Mouse (Mus musculus) C2C12 (cell line): ENCODE data around the gene Gtf3c5.

Source experiments
- CEBPB ChIP-seq: IDR thresholded peaks from one replicate; pipeline ENCODE4 v1.6.1; 2011; ENCODE audit warnings: low read depth, mild to moderate bottlenecking, control low read depth, moderate library complexity
- CTCF ChIP-seq: IDR thresholded peaks from one replicate; pipeline ENCODE4 v1.5.1; 2011; ENCODE audit not compliant: control insufficient read depth, insufficient read depth, insufficient read length
- FOSL1 ChIP-seq: IDR thresholded peaks from one replicate; pipeline ENCODE4 v1.8.0; 2011; ENCODE audit warnings: mild to moderate bottlenecking, low read length; ENCODE audit not compliant: poor library complexity, insufficient read depth, severe bottlenecking
- MYOD1 ChIP-seq: IDR thresholded peaks from one replicate; pipeline ENCODE4 v1.6.1; 2011; ENCODE audit warnings: low read depth; ENCODE audit not compliant: control insufficient read depth, insufficient read length

GRCm38 (mm10) chr2:28617498-28618486 is 34.2 kb upstream of the Gtf3c5 start:
- TF ChIP-seq FOSL1, result no peak
- TF ChIP-seq CTCF, result no peak
- TF ChIP-seq CEBPB, result no peak
- TF ChIP-seq MYOD1, result no peak
